Mouse (Mus musculus): ENCODE data around the gene Pard3b. TPM values are rescaled to one million over a fixed set of nuclear protein-coding genes. Genes with fewer than 3 reads are reported as not detected.

Gene Pard3b
- total and polyA plus RNA-seq, 3 experiments: 0.30 to 0.75 (median 0.63) TPM

DNA sequence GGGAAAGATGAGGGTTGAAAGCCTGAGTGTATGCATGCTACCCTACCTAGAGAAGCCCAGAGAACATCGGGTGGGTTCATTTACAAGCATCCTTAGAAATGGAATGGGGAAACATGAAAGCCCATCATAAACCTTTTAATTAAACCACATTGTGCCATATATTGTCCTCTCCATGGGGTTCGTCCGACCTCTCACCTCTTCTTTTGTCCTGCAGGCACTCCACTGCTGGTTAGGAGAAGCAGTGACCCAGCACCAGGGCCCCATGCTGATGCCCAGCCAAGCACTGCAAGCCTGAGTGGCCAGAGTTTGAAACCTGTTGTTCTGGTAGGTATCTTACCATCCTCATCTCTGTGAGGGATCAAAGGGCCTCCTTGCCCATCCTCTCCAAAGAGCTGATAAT, 437.5 kb downstream of the Pard3b start:
- TF ChIP-seq EP300 (IDR thresholded peaks at IDR 0.05; ENCODE audit: low read length) (no peak), MYC (IDR thresholded peaks at IDR 0.05; ENCODE audit: low read depth, low read length) (no peak), MAX (IDR thresholded peaks at IDR 0.05; ENCODE audit: low read length) (no peak), JUN (IDR thresholded peaks at IDR 0.05; ENCODE audit: insufficient read depth, low read depth, low read length) (no peak)
- no peak overlapping the region for H3K4me2 ChIP-seq (ENCODE audit: insufficient read depth, low read depth, poor library complexity, severe bottlenecking)
- no peak overlapping the region for H3K9ac ChIP-seq (ENCODE audit: insufficient read depth, low read depth)
- in situ Hi-C loops (cut with MboI; ENCODE audit: low pct_ligation_motif_present, low pct_unique_long_range_greater_than_20kb, low sequenced_read_pairs): no loop called here
- H3K4me3 ChIP-seq (replicated peaks in 1 of 3; ENCODE audit: low read depth in 2 of 3, low read length in 2 of 3, poor library complexity in 1 of 3): no peak overlapping the region
- dilution Hi-C loops (cut with MboI; ENCODE audit: extremely low pct_ligation_motif_present, extremely low pct_unique_long_range_greater_than_20kb, low sequenced_read_pairs): no loop called here
- H3K27ac ChIP-seq (ENCODE audit: insufficient read depth, low read depth): no peak overlapping the region
- peaks cover 0 to 12% of the 10 kb centered on the region in 2 experiments; a peak in 2 of 4 replicates for H3K4me1 ChIP-seq (ENCODE audit: control insufficient read depth in 1 of 2, insufficient read depth in 2 of 2)
- no peak for DNase-seq (ENCODE audit: extremely low read depth)
- no peaks in the 10 kb centered on the region for H3K36me3 ChIP-seq (replicated peaks in 1 of 2; ENCODE audit: control insufficient read depth in 1 of 2, insufficient read depth in 1 of 2, low read length in 1 of 2)
- no peaks in the 10 kb centered on the region for H3K79me2 ChIP-seq (replicated peaks; ENCODE audit: control insufficient read depth, extremely low read depth, insufficient read depth, poor library complexity, severe bottlenecking)
- H3K9me3 ChIP-seq (replicated peaks; ENCODE audit: low read length): no peaks in the 10 kb centered on the region
- H3K27me3 ChIP-seq (replicated peaks): no peaks in the 10 kb centered on the region

- dilution Hi-C loops (cut with MboI; ENCODE audit: extremely low pct_ligation_motif_present, extremely low pct_unique_long_range_greater_than_20kb, low sequenced_read_pairs): no loop called here
- no peaks in the 10 kb centered on the region for H3K79me2 ChIP-seq (replicated peaks; ENCODE audit: control insufficient read depth, extremely low read depth, insufficient read depth, poor library complexity, severe bottlenecking)
- H3K4me3 ChIP-seq (replicated peaks in 1 of 3; ENCODE audit: low read depth in 2 of 3, low read length in 2 of 3, poor library complexity in 1 of 3): no peak overlapping the region
- H3K27ac ChIP-seq (ENCODE audit: insufficient read depth, low read depth): no peak overlapping the region
- no peaks in the 10 kb centered on the region for H3K9me3 ChIP-seq (replicated peaks; ENCODE audit: low read length)
- DNase-seq (ENCODE audit: extremely low read depth): no peak
- H3K4me2 ChIP-seq (ENCODE audit: insufficient read depth, low read depth, poor library complexity, severe bottlenecking): no peak overlapping the region
- in situ Hi-C loops (cut with MboI; ENCODE audit: low pct_ligation_motif_present, low pct_unique_long_range_greater_than_20kb, low sequenced_read_pairs): no loop called here
- no peak overlapping the region for H3K9ac ChIP-seq (ENCODE audit: insufficient read depth, low read depth)
- no peak for TF ChIP-seq SMC3 (IDR thresholded peaks at IDR 0.05; ENCODE audit: low read depth, low read length)
- no peak for TF ChIP-seq NELFE (IDR thresholded peaks at IDR 0.05; ENCODE audit: low read depth, low read length)
- H3K27me3 ChIP-seq (replicated peaks): no peaks in the 10 kb centered on the region
- H3K4me1 ChIP-seq (ENCODE audit: control insufficient read depth in 1 of 2, insufficient read depth in 2 of 2): no peaks in the 10 kb centered on the region
- no peaks in the 10 kb centered on the region for H3K36me3 ChIP-seq (replicated peaks in 1 of 2; ENCODE audit: control insufficient read depth in 1 of 2, insufficient read depth in 1 of 2, low read length in 1 of 2)
These were observed 442.5 kb downstream of the Pard3b start for GRCm38 (mm10) chr1:62081129-62081528.

DNA sequence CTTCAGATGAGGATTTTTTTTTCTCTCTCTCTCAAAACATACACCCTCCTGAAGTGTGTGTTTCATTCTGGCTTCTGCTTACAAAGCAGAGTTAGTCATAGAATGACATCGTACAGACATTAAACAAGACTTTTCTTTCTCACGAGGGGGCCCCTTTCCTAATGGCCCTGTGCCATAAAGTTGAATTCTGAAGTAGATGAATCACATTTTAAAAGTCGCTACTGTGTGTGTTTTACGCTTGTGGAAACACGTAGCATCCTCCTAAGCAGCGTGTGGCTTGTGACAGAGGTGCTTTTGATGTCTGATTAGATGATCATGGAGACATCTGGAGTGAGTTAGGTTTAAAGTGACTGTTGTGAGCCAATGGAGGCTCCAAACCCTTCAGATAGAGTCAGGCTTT, 447.4 kb downstream of the Pard3b start:
- Histone ChIP-seq H3K4me1 (ENCODE audit: control insufficient read depth in 1 of 2, insufficient read depth in 2 of 2) (no peaks in the 10 kb centered on the region), H3K4me2 (ENCODE audit: insufficient read depth, low read depth, poor library complexity, severe bottlenecking) (no peak overlapping the region), H3K27me3 (replicated peaks) (no peaks in the 10 kb centered on the region), H3K9me3 (replicated peaks; ENCODE audit: low read length) (no peaks in the 10 kb centered on the region), H3K36me3 (replicated peaks in 1 of 2; ENCODE audit: control insufficient read depth in 1 of 2, insufficient read depth in 1 of 2, low read length in 1 of 2) (no peaks in the 10 kb centered on the region), H3K27ac (ENCODE audit: insufficient read depth, low read depth) (no peak overlapping the region), H3K4me3 (replicated peaks in 1 of 3; ENCODE audit: low read depth in 2 of 3, low read length in 2 of 3, poor library complexity in 1 of 3) (no peak overlapping the region), H3K79me2 (replicated peaks; ENCODE audit: control insufficient read depth, extremely low read depth, insufficient read depth, poor library complexity, severe bottlenecking) (no peaks in the 10 kb centered on the region), H3K9ac (ENCODE audit: insufficient read depth, low read depth) (no peak overlapping the region)
- no peak for DNase-seq (ENCODE audit: extremely low read depth)
- no peak for TF ChIP-seq TBP (conservative IDR thresholded peaks at IDR 0.05; ENCODE audit: low read depth, low read length)
- no peak for TF ChIP-seq UBTF (IDR thresholded peaks at IDR 0.05; ENCODE audit: low read depth, low read length)
- no peak for TF ChIP-seq KAT2A (IDR thresholded peaks at IDR 0.05; ENCODE audit: insufficient replicate concordance, low read length)
- no peak for TF ChIP-seq ZMIZ1 (IDR thresholded peaks at IDR 0.05; ENCODE audit: low read depth, low read length)
- TF ChIP-seq TCF12 (IDR thresholded peaks at IDR 0.05; ENCODE audit: low read depth, low read length): no peak
- TF ChIP-seq NELFE (IDR thresholded peaks at IDR 0.05; ENCODE audit: low read depth, low read length): no peak
- no peak for TF ChIP-seq SMC3 (IDR thresholded peaks at IDR 0.05; ENCODE audit: low read depth, low read length)
- no peak for TF ChIP-seq JUND (conservative IDR thresholded peaks at IDR 0.05; ENCODE audit: low read depth, low read length)
- no peak for TF ChIP-seq ZNF384 (IDR thresholded peaks at IDR 0.05; ENCODE audit: low read depth, low read length)
- no peak for TF ChIP-seq GABPA (IDR thresholded peaks at IDR 0.05; ENCODE audit: insufficient replicate concordance, low read depth, low read length)
- no peak for TF ChIP-seq ETS1 (conservative IDR thresholded peaks at IDR 0.05; ENCODE audit: low read depth, low read length)
- no peak for TF ChIP-seq MEF2A (IDR thresholded peaks at IDR 0.05; ENCODE audit: borderline replicate concordance, low read depth, low read length)
- TF ChIP-seq ELF1 (IDR thresholded peaks at IDR 0.05; ENCODE audit: low read depth, low read length): no peak
- no peak for TF ChIP-seq NRF1 (IDR thresholded peaks at IDR 0.05; ENCODE audit: low read depth, low read length)
- no peak for TF ChIP-seq IRF4 (IDR thresholded peaks at IDR 0.05; ENCODE audit: low read depth, low read length)
- no peak for TF ChIP-seq MYC (IDR thresholded peaks at IDR 0.05; ENCODE audit: low read depth, low read length)
- dilution Hi-C loops (cut with MboI; ENCODE audit: extremely low pct_ligation_motif_present, extremely low pct_unique_long_range_greater_than_20kb, low sequenced_read_pairs) (no loop called here), in situ Hi-C loops (cut with MboI; ENCODE audit: low pct_ligation_motif_present, low pct_unique_long_range_greater_than_20kb, low sequenced_read_pairs) (no loop called here)
